Mouse (Mus musculus): ENCODE measurements around the gene Plekha4. TPM values are rescaled to one million over a fixed set of nuclear protein-coding genes. Genes with fewer than 3 reads are reported as not detected.
"Not testable (repeated sequence)": the region's sequence is repeated elsewhere in the genome, so short reads cannot be mapped to it uniquely, and the experiment has no call there.

The Plekha4 gene
- polyA plus RNA-seq, 1 experiment from 2014 or later, result 0.53 TPM

DNA sequence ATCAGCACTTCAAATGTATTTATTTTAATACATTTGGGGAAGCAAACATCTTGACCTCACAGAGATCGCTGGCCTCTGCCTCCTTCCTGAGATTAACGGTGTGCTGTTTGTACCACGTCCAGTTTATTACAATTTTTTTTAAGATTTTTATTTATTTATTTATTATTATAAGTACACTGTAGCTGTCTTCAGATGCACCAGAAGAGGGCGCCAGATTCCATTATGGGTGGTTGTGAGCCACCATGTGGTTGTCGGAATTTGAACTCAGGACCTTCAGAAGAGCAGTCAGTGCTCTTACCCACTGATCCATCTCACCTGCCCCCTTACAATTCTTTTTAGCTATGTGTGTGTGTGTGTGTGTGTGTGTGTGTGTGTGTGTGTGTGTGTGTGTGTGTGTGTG, 9.3 kb upstream of the Plekha4 start:
- 72% methylated on average over 5 of the region's 5 CpGs for WGBS
- H3K9me3 ChIP-seq (ENCODE audit: control insufficient read depth, low read length); ATAC-seq (ENCODE audit: low FRiP score, low TSS enrichment); H3K27ac ChIP-seq (replicated peaks; ENCODE audit: low read depth, low read length); H3K36me3 ChIP-seq (ENCODE audit: control insufficient read depth, insufficient read depth, low read length); H3K4me2 ChIP-seq (ENCODE audit: low read length); H3K4me1 ChIP-seq (ENCODE audit: control insufficient read depth, insufficient read depth, low read length); DNase-seq; H3K27me3 ChIP-seq (ENCODE audit: control insufficient read depth, insufficient read depth, low read length); H3K9ac ChIP-seq (replicated peaks; ENCODE audit: low read length); H3K4me3 ChIP-seq (replicated peaks; ENCODE audit: low read depth, low read length): not testable (repeated sequence)

DNA sequence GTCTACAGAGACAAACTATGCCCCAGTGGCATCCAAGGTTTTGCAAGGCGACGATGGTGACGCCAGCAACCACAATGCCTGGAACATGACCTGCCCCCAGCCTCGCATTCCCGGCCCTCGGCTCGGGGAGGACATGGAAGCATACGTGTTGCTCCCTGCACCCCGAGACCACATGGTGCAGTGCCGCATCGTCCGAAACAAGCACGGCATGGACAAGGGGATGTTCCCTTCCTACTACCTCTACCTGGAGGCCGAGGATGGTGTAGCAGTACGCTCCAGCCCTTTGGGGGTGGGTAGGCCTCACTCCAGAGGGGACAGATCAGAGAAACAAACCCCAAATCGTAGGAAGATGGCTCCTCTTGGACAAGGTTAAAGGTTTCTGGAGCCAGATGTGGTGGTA, 7.5 kb upstream of the Plekha4 start:
- Histone ChIP-seq H3K4me2 (ENCODE audit: low read length) (no peak overlapping the region), H3K9me3 (ENCODE audit: control insufficient read depth, low read length) (no peaks in the 10 kb centered on the region), H3K36me3 (ENCODE audit: control insufficient read depth, insufficient read depth, low read length) (no peaks in the 10 kb centered on the region), H3K27ac (replicated peaks; ENCODE audit: low read depth, low read length) (no peak overlapping the region), H3K27me3 (ENCODE audit: control insufficient read depth, insufficient read depth, low read length) (no peaks in the 10 kb centered on the region), H3K4me3 (replicated peaks; ENCODE audit: low read depth, low read length) (no peak overlapping the region), H3K4me1 (ENCODE audit: control insufficient read depth, insufficient read depth, low read length) (peaks cover 3% of the 10 kb centered on the region; the same call in 1 of the 2 replicates), H3K9ac (replicated peaks; ENCODE audit: low read length) (no peak overlapping the region)
- no peak for ATAC-seq (ENCODE audit: low FRiP score, low TSS enrichment)
- 91% methylated on average over 16 of the region's 16 CpGs for WGBS
- no peak for DNase-seq

DNA sequence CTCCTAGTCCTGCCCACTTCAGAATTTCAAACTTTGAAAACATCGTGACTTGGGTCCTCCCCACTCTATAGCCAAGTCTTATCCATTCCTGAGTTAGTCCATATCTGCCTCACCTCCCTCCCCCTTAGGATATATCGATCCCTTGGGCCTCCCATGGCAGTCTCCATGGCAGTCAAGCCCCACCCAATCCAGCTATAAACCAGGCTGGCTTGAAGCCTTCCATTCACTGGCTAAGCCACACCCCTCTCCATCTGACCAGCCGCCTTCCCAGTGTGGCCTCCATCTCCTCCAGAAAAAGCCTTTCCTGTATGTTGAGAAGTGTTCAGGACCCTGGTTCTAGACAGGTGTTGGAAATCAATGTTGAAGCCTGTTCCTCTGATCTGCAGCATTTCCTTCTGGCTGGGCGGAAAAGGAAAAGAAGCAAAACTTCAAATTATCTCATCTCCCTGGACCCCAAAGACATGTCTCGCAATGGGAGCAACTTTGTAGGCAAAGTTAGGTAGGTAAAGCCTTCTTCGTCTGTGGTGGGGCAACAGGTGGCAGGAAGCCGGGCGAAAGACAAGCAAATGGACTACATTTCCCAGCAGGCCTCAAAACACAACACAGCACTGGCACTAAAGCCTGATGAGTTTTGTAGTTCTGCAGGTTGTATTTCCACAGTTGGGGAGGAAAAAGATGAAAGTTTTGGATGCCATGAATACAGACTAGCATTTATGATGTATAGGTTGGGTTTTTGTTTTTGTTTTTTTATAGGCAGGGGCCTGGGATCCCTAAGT, 6.6 kb upstream of the Plekha4 start:
- no peak overlapping the region for H3K27ac ChIP-seq (replicated peaks; ENCODE audit: low read depth, low read length)
- H3K4me2 ChIP-seq (ENCODE audit: low read length), result no peak overlapping the region
- no peak overlapping the region for H3K9ac ChIP-seq (replicated peaks; ENCODE audit: low read length)
- DNase-seq (peak; percentile 30), ATAC-seq (ENCODE audit: low FRiP score, low TSS enrichment) (no peak)
- H3K4me1 ChIP-seq (ENCODE audit: control insufficient read depth, insufficient read depth, low read length), result peaks cover 3% of the 10 kb centered on the region; the same call in 1 of the 2 replicates
- no peak overlapping the region for H3K4me3 ChIP-seq (replicated peaks; ENCODE audit: low read depth, low read length)
- H3K9me3 ChIP-seq (ENCODE audit: control insufficient read depth, low read length), result no peaks in the 10 kb centered on the region
- 82% methylated on average over 8 of the region's 8 CpGs for WGBS
- H3K36me3 ChIP-seq (ENCODE audit: control insufficient read depth, insufficient read depth, low read length), result no peaks in the 10 kb centered on the region
- H3K27me3 ChIP-seq (ENCODE audit: control insufficient read depth, insufficient read depth, low read length), result no peaks in the 10 kb centered on the region

DNA sequence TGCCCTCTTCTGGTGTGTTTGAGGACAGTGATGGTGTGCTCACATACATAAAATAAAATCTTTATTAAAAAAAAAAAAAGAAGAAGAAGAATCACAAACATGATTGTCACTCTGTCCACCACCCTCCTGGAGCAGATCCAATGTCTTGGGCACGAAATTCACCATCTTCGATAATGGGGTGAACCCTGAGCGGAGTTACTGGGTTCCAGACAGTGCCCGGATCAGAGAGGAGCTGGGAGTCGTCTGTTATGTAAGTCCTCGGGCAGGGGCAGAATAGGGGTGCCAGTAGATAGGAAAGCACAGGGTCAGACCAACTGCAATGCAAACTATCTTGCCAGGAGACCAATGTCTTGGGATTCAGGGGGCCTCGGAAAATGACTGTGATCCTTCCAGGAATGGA, 5.5 kb upstream of the Plekha4 start:
- ATAC-seq (ENCODE audit: low FRiP score, low TSS enrichment) (no peak), DNase-seq (no peak)
- Histone ChIP-seq H3K9ac (replicated peaks; ENCODE audit: low read length) (no peak overlapping the region), H3K4me1 (ENCODE audit: control insufficient read depth, insufficient read depth, low read length) (peaks cover 11% of the 10 kb centered on the region), H3K9me3 (ENCODE audit: control insufficient read depth, low read length) (no peaks in the 10 kb centered on the region), H3K27ac (replicated peaks; ENCODE audit: low read depth, low read length) (no peak overlapping the region), H3K4me2 (ENCODE audit: low read length) (no peak overlapping the region), H3K27me3 (ENCODE audit: control insufficient read depth, insufficient read depth, low read length) (no peaks in the 10 kb centered on the region), H3K36me3 (ENCODE audit: control insufficient read depth, insufficient read depth, low read length) (no peaks in the 10 kb centered on the region), H3K4me3 (replicated peaks; ENCODE audit: low read depth, low read length) (no peak overlapping the region)
- WGBS, result 94% methylated on average over 7 of the region's 7 CpGs

DNA sequence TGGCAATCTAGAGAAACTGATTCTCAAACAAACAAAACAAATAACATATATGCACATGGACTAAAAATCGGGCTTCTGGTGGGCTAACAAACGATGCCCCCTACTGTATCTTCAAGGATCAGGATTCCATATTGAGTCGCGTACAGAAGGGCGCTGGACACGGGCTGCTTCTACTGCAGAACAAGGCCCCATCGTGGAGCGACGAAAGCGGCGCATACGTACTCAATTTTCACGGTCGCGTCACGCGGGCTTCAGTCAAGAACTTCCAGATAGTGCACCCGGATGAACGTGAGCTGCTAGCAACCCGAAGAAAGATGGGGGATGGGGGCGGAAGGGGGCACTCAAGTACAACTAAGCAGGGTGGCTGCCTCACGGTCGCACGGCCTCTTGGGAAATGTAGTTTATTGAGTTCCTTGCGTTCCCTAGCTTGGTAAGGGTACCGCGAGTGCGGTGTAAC, 4.4 kb upstream of the Plekha4 start:
- Histone ChIP-seq H3K9me3 (ENCODE audit: control insufficient read depth, low read length) (no peaks in the 10 kb centered on the region), H3K4me1 (ENCODE audit: control insufficient read depth, insufficient read depth, low read length) (peaks cover 12% of the 10 kb centered on the region), H3K27ac (replicated peaks; ENCODE audit: low read depth, low read length) (peak overlapping the region; percentile 83), H3K4me2 (ENCODE audit: low read length) (peak overlapping the region; percentile 58), H3K4me3 (replicated peaks; ENCODE audit: low read depth, low read length) (peak overlapping the region; percentile 42), H3K36me3 (ENCODE audit: control insufficient read depth, insufficient read depth, low read length) (no peaks in the 10 kb centered on the region), H3K9ac (replicated peaks; ENCODE audit: low read length) (peak overlapping the region; percentile 51; the same call in 1 of the 2 replicates), H3K27me3 (ENCODE audit: control insufficient read depth, insufficient read depth, low read length) (no peaks in the 10 kb centered on the region)
- WGBS, result under 1% methylated on average over 28 of the region's 28 CpGs
- ATAC-seq (ENCODE audit: low FRiP score, low TSS enrichment) (peak; percentile 75), DNase-seq (peak; percentile 97)

DNA sequence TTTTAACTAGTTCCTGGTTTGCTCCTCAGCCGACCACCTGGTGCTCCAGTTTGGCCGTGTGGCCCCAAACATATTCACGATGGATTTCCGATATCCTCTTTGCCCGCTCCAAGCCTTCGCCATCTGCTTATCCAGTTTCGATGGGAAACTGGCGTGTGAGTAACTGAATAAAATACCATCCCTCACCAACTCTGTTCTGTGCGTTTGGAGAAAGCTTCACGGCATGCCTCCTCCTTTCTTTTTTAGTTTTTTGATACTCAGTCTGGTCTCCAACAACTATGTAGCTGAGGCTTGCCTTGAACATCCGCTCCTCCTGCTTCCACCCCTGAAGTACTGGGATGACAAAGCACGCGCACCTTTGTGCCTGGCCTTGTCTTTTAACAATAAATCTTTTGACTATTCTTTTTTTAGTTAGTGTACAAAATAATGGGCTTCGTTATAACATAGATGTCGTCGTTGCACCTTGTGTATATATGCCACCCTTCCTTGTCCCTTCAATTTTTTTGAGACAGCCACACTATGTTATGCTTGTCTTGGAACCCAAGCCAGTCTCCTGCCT, 3.9 kb upstream of the Plekha4 start:
- Histone ChIP-seq H3K4me2 (ENCODE audit: low read length) (peak overlapping the region; percentile 58), H3K4me1 (ENCODE audit: control insufficient read depth, insufficient read depth, low read length) (peaks cover 12% of the 10 kb centered on the region), H3K27ac (replicated peaks; ENCODE audit: low read depth, low read length) (no peak overlapping the region), H3K27me3 (ENCODE audit: control insufficient read depth, insufficient read depth, low read length) (no peaks in the 10 kb centered on the region), H3K36me3 (ENCODE audit: control insufficient read depth, insufficient read depth, low read length) (no peaks in the 10 kb centered on the region), H3K4me3 (replicated peaks; ENCODE audit: low read depth, low read length) (peak overlapping the region; percentile 42), H3K9me3 (ENCODE audit: control insufficient read depth, low read length) (no peaks in the 10 kb centered on the region), H3K9ac (replicated peaks; ENCODE audit: low read length) (no peak overlapping the region)
- no peak for DNase-seq
- ATAC-seq (ENCODE audit: low FRiP score, low TSS enrichment), result no peak
- WGBS, result 55% methylated on average over 16 of the region's 16 CpGs

DNA sequence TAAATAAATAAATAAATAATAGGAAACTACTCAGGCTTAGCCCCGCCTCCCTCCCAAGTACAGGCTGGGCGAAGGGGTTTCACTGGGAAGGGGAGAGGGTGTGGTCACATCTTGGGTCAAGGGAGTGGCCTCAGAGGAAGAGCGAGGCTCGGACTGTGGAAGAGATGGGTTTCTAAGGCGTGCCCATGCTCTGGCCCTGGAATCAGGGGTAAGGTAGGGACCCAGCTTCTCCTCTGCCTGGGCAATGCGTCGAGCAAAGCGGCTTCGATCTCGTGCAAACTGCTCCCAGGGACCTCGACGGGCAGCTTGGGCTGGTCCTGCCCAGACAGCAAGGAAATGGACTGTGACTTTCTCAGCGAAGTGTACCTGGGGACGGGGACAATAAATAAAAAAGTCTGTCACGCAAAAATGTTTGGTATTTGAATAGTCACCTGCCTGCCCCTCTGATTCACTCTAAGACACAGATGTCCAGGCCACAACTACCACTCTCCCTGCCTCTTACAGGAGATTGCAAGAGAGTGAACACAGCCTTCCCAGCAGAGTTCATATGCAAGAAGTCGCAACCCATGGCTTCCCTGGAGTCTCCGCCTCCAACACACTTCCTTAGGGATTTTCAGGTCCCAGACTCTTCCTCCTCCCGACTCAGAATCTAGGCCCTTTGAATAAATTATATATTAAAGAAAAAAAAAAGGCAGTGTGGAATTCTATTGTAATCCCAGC, 3.0 kb upstream of the Plekha4 start:
- DNase-seq (no peak), ATAC-seq (ENCODE audit: low FRiP score, low TSS enrichment) (no peak)
- H3K9me3 ChIP-seq (ENCODE audit: control insufficient read depth, low read length), result no peaks in the 10 kb centered on the region
- no peak overlapping the region for H3K4me3 ChIP-seq (replicated peaks; ENCODE audit: low read depth, low read length)
- 77% methylated on average over 18 of the region's 18 CpGs for WGBS
- peaks cover 12% of the 10 kb centered on the region for H3K4me1 ChIP-seq (ENCODE audit: control insufficient read depth, insufficient read depth, low read length)
- no peak overlapping the region for H3K27ac ChIP-seq (replicated peaks; ENCODE audit: low read depth, low read length)
- no peaks in the 10 kb centered on the region for H3K27me3 ChIP-seq (ENCODE audit: control insufficient read depth, insufficient read depth, low read length)
- no peak overlapping the region for H3K4me2 ChIP-seq (ENCODE audit: low read length)
- H3K9ac ChIP-seq (replicated peaks; ENCODE audit: low read length), result no peak overlapping the region
- no peaks in the 10 kb centered on the region for H3K36me3 ChIP-seq (ENCODE audit: control insufficient read depth, insufficient read depth, low read length)

DNA sequence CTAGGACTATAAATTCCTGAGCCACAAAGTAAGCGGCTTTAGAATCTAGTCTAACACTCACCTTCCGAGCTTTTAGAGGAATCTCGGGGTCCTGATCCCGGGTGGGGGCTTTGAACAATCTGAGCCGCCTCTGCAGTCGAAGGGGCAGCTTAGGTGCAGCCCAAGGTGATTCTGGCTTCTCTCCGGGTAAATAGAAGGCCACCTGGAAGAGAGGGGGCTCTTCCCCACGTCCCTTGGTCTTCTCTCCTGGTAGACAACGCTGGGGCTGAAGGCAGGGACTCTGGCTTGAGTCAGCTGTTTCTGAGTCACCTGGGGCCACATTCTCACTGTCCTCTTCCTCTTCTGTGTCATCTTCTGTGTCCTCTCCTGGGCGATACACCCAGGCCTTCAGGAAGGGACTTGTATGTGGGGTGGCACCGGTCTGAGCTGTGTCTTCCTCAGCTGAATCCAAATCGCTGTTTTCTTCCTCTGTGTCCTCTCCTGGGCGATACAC, 2.4 kb upstream of the Plekha4 start:
- no peak overlapping the region for H3K4me2 ChIP-seq (ENCODE audit: low read length)
- 90% methylated on average over 13 of the region's 13 CpGs for WGBS
- no peak for ATAC-seq (ENCODE audit: low FRiP score, low TSS enrichment)

More for the DNA sequence above, 2.4 kb upstream of the Plekha4 start:
- no peaks in the 10 kb centered on the region for H3K36me3 ChIP-seq (ENCODE audit: control insufficient read depth, insufficient read depth, low read length)
- peaks cover 12% of the 10 kb centered on the region for H3K4me1 ChIP-seq (ENCODE audit: control insufficient read depth, insufficient read depth, low read length)
- no peak overlapping the region for H3K27ac ChIP-seq (replicated peaks; ENCODE audit: low read depth, low read length)
- no peaks in the 10 kb centered on the region for H3K27me3 ChIP-seq (ENCODE audit: control insufficient read depth, insufficient read depth, low read length)
- H3K4me3 ChIP-seq (replicated peaks; ENCODE audit: low read depth, low read length), result no peak overlapping the region
- no peak overlapping the region for H3K9ac ChIP-seq (replicated peaks; ENCODE audit: low read length)
- no peaks in the 10 kb centered on the region for H3K9me3 ChIP-seq (ENCODE audit: control insufficient read depth, low read length)
- DNase-seq, result no peak
